Mouse (Mus musculus) neural tube, embryonic 12.5 days (tissue): Measurements from ENCODE around the gene Ttll4. TPM values are rescaled to one million over a fixed set of nuclear protein-coding genes. Genes with fewer than 3 reads are reported as not detected.

Source experiments
- ATAC-seq: fragments of 200-750 bp; cut with Nextera tagmentation; 2 replicates; pipeline ENCODE4 v1.8.0; 2017; ENCODE audit warnings: low read depth, mild to moderate bottlenecking, moderate TSS enrichment, moderate library complexity; ENCODE audit not compliant: low FRiP score
- H3K27ac ChIP-seq: fragments of 300-500 bp; sonication (generic); 2 replicates; pipeline ENCODE4 v1.5.1; 2016
- H3K27me3 ChIP-seq: fragments of 300-500 bp; sonication (generic); replicated peaks from 2 replicates; pipeline ENCODE4 v1.6.1; 2016; ENCODE audit warnings: mild to moderate bottlenecking
- H3K36me3 ChIP-seq: fragments of 300-500 bp; sonication (generic); 2 replicates; pipeline ENCODE4 v1.6.1; 2016; ENCODE audit warnings: mild to moderate bottlenecking
- H3K4me1 ChIP-seq: fragments of 300-500 bp; sonication (generic); 2 replicates; pipeline ENCODE4 v1.6.1; 2016
- H3K4me2 ChIP-seq: fragments of 300-500 bp; sonication (generic); replicated peaks from 2 replicates; pipeline ENCODE4 v1.6.1; 2016; ENCODE audit warnings: mild to moderate bottlenecking
- H3K4me3 ChIP-seq: fragments of 300-500 bp; sonication (generic); 2 replicates; pipeline ENCODE4 v1.5.1; 2016
- H3K9ac ChIP-seq: fragments of 300-500 bp; sonication (generic); 2 replicates; pipeline ENCODE4 v1.6.1; 2016; ENCODE audit warnings: mild to moderate bottlenecking
- H3K9me3 ChIP-seq: fragments of 300-500 bp; sonication (generic); 2 replicates; pipeline ENCODE4 v1.6.1; 2016; ENCODE audit warnings: mild to moderate bottlenecking
- WGBS: fragments of 180-500 bp; shearing (Covaris S2); methylation state at CpG from one replicate; pipeline ENCODE4 v1.1.7; 2016; 5-methylcytosine and 5-hydroxymethylcytosine counted together
- polyA plus RNA-seq: library from polyadenylated mRNA; unstranded; fragments of >200 nt; fragmentation: Nextera tagmentation; extraction: Ambion mirVana; gene quantifications from 2 replicates; pipeline ENCODE4 v1.2.1, GENCODE M21; 2016

Gene Ttll4
- polyA plus RNA-seq, 1 experiment from 2014 or later = 28.5 TPM

- no peaks in the 10 kb centered on the region for H3K4me1 ChIP-seq
- H3K4me2 ChIP-seq = no peak overlapping the region
- H3K4me3 ChIP-seq = no peak overlapping the region
- H3K27ac ChIP-seq = no peak overlapping the region
- no peaks in the 10 kb centered on the region for H3K27me3 ChIP-seq
- H3K9me3 ChIP-seq = no peaks in the 10 kb centered on the region
- no peak overlapping the region for H3K9ac ChIP-seq
- 92% methylated on average over 12 of the region's 12 CpGs for WGBS
- ATAC-seq = no peak
- H3K36me3 ChIP-seq = no peaks in the 10 kb centered on the region
Measured at GRCm38 (mm10) chr1:74736977-74737376, 75.4 kb downstream of the Ttll4 start.

- Histone ChIP-seq H3K36me3 (no peaks in the 10 kb centered on the region), H3K4me1 (no peaks in the 10 kb centered on the region), H3K9ac (no peak overlapping the region), H3K27me3 (no peaks in the 10 kb centered on the region), H3K27ac (no peak overlapping the region), H3K4me3 (no peak overlapping the region), H3K9me3 (no peaks in the 10 kb centered on the region), H3K4me2 (no peak overlapping the region)
- 89% methylated on average over 7 of the region's 7 CpGs for WGBS
- no peak for ATAC-seq
Measured at GRCm38 (mm10) chr1:74737500-74737899, 76.0 kb downstream of the Ttll4 start.

DNA sequence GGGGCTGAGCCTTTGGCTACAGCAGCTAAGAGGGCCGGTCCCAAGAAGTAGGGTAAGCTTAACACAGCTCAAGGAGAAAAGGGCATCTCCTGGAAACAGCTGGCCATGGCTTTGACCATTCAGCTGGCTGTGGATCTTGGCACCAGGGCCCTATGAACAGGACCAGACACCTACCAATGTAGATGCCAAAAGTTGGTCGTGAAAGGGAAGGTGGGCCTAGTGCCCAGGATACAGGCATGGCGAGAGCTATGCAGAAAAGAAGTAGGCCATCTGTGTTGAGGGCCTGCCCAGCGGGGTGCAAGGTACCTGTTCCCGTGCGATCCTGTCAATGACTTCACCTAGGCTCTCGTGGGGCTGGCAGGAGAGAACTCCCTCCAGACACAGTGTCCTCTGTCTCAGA, 79.3 kb downstream of the Ttll4 start:
- 79% methylated on average over 7 of the region's 7 CpGs for WGBS

DNA sequence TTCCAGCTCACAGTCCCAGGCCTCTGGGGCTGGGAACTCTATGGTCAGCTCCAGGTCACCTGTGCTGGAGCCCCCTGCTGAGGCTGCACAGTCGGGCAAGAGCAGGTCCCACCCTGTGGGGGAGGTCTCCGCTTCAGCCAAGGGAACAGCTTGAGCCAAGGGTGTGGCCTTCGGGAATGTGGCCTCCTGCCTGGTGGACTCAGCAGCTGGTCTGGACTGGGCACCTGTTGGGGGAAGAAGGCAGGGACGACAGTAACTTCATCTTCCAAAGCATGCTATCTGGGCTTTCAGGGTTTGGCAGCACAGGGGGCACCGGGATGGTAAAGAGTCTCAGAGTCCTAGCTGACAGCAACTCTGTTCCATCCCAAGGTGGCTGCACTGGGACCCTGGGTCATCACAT, 85.8 kb downstream of the Ttll4 start:
- no peak for ATAC-seq
- WGBS = 67% methylated on average over 5 of the region's 5 CpGs
- Histone ChIP-seq H3K36me3 (no peaks in the 10 kb centered on the region), H3K9ac (no peak overlapping the region), H3K4me1 (peaks cover 8% of the 10 kb centered on the region), H3K4me3 (no peak overlapping the region), H3K27me3 (peaks cover 12% of the 10 kb centered on the region), H3K27ac (no peak overlapping the region), H3K9me3 (no peaks in the 10 kb centered on the region), H3K4me2 (no peak overlapping the region)

More for the DNA sequence above, 79.3 kb downstream of the Ttll4 start:
- Histone ChIP-seq H3K36me3 (no peaks in the 10 kb centered on the region), H3K27ac (no peak overlapping the region), H3K9me3 (no peaks in the 10 kb centered on the region), H3K4me1 (no peaks in the 10 kb centered on the region), H3K27me3 (no peaks in the 10 kb centered on the region), H3K4me3 (no peak overlapping the region), H3K9ac (no peak overlapping the region), H3K4me2 (no peak overlapping the region)
- ATAC-seq = no peak

DNA sequence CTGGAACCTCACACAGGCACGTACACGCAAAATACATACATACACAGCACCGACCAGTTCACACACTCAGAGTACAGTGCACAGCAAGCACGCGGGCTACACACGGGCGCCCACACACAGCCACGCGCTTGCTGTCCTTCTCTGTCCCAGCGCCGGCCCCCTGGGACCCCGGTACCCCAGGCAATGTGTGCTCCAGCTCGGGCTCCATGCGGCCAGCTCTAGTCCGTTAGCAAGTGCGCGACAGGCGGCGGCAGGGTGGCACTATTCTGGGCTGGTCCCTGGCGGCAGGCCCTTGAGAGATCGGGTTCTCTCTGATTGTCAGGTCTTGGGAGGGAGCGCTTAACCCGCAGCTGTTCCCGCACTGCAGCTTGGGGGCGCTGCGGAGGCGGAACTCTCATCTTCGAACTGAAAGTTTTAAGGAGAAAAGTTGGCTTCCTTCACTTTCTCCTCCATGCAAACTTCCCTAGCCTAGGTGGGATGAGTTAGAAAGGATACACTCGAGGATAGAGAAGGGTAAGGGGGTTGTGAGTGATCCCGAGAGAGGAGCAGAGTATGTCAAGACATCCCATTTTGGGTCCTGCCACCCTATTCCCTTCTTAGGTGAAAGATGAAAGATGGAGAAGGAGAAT, 87.2 kb downstream of the Ttll4 start, which contains the start of gene Prkag3:
Gene Prkag3 (minus strand): TSS at position 579 of the 629 bp plus-strand sequence.
- no peak for ATAC-seq
- 10% methylated on average over 30 of the region's 30 CpGs for WGBS
- peaks cover 12% of the 10 kb centered on the region for H3K27me3 ChIP-seq
- H3K9ac ChIP-seq = no peak within 1 kb of the TSS
- H3K27ac ChIP-seq = no peak within 1 kb of the TSS
- peak within 1 kb of the TSS; percentile 56 for H3K4me2 ChIP-seq
- no peaks in the 10 kb centered on the region for H3K9me3 ChIP-seq
- H3K4me3 ChIP-seq = 0 out of 2 replicates have a peak within 1 kb of the TSS, but pooled peaks have one; percentile 3
- H3K4me1 ChIP-seq = peaks cover 8% of the 10 kb centered on the region
- no peaks in the 10 kb centered on the region for H3K36me3 ChIP-seq

- Histone ChIP-seq H3K9ac (no peak overlapping the region), H3K9me3 (no peaks in the 10 kb centered on the region), H3K27ac (no peak overlapping the region), H3K4me3 (no peak overlapping the region), H3K27me3 (peaks cover 12% of the 10 kb centered on the region), H3K4me2 (no peak overlapping the region), H3K4me1 (peaks cover 8% of the 10 kb centered on the region), H3K36me3 (no peaks in the 10 kb centered on the region)
- 0 out of 2 replicates have a peak, but pooled peaks have one; percentile 13 for ATAC-seq
- WGBS = 71% methylated on average over 7 of the region's 7 CpGs
Measured at GRCm38 (mm10) chr1:74749301-74749700, 87.8 kb downstream of the Ttll4 start.

DNA sequence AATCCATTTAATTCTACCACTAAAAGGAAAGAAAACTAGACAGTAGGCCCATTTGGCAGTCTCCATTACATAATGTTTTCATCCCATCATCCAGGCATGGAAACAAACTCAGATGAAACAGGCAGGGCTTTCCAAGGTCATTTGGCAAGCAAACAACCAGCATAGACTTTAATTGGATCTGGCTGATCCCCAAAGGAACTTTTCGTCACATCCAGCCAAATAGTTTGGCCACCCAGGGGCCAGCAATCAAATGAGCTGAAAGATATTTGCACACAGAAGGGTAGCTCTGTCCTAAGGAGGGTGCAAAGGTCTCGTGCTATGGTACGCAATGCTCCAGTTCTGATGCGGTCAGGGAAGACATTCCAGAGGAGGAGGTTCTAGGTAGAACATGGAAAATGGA, 89.1 kb downstream of the Ttll4 start:
- 86% methylated on average over 4 of the region's 4 CpGs for WGBS
- ATAC-seq = no peak
- H3K4me2 ChIP-seq = no peak overlapping the region
- peaks cover 8% of the 10 kb centered on the region for H3K4me1 ChIP-seq
- no peaks in the 10 kb centered on the region for H3K36me3 ChIP-seq
- no peak overlapping the region for H3K27ac ChIP-seq
- peaks cover 12% of the 10 kb centered on the region for H3K27me3 ChIP-seq
- H3K9me3 ChIP-seq = no peaks in the 10 kb centered on the region
- no peak overlapping the region for H3K9ac ChIP-seq
- H3K4me3 ChIP-seq = no peak overlapping the region

DNA sequence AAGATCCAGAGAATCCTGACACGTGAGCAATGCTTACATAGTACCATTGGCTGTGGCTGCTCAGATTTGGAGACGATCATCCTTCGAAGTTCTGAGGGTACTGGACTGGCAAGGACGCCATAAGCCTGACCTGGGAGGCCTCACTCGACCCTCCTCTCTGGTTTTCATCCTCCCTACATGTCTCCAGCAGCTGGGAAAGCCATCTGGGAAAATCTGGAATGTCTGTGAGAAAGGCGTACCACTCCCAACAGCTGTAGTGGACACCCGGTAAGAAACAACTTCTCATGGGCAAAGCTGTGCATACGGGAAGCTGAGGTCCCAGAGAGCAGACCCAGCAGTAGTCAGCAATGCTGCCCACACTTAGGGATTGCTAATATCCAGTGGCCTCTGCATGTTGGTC, 90.6 kb downstream of the Ttll4 start:
- H3K4me1 ChIP-seq = peaks cover 8% of the 10 kb centered on the region
- 84% methylated on average over 8 of the region's 8 CpGs for WGBS

DNA sequence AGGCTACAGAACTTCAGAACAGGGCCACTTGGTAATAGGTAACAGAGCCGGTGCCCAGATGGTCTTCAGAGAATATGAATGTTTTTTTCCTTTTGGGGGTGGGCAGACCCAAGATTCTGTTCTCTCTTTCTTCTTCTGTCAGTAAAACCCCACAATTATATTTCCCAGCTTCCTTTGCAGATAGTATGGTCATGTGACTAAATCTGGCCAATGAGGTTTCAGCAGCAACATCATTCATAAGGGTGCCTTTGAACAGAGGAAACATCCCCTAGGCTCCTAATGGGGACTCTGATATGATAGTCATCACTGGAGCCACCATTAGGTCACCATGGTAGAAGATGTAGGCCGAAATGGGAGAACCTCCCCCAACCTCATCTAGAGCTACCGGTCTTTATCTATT, 91.3 kb downstream of the Ttll4 start:
- Histone ChIP-seq H3K9me3 (no peaks in the 10 kb centered on the region), H3K9ac (no peak overlapping the region), H3K27ac (no peak overlapping the region), H3K36me3 (no peaks in the 10 kb centered on the region), H3K4me3 (no peak overlapping the region), H3K4me1 (peaks cover 8% of the 10 kb centered on the region), H3K27me3 (peaks cover 12% of the 10 kb centered on the region), H3K4me2 (no peak overlapping the region)
- no peak for ATAC-seq
- WGBS = 91% methylated on average over 3 of the region's 3 CpGs

More for the DNA sequence above, 90.6 kb downstream of the Ttll4 start:
- no peak overlapping the region for H3K27ac ChIP-seq
- H3K4me2 ChIP-seq = no peak overlapping the region
- no peaks in the 10 kb centered on the region for H3K9me3 ChIP-seq
- no peaks in the 10 kb centered on the region for H3K36me3 ChIP-seq
- no peak for ATAC-seq
- H3K4me3 ChIP-seq = no peak overlapping the region
- H3K9ac ChIP-seq = no peak overlapping the region
- peaks cover 12% of the 10 kb centered on the region for H3K27me3 ChIP-seq

Other genes with a start within 250 kb of the Ttll4 start
- gene Cnot9, start 155.7 kb upstream of the Ttll4 start, polyA plus RNA-seq = 60.5 and 62.1 TPM in 2 replicates
- gene Plcd4, start 118.9 kb upstream of the Ttll4 start, polyA plus RNA-seq = 2.2 and 2.9 TPM in 2 replicates
- gene Usp37, start 117.5 kb upstream of the Ttll4 start, polyA plus RNA-seq = 30.2 and 33.1 TPM in 2 replicates
- gene Zfp142, start 73.5 kb upstream of the Ttll4 start, polyA plus RNA-seq = 8.5 and 10.3 TPM in 2 replicates
- gene Bcs1l, start 73.5 kb upstream of the Ttll4 start, polyA plus RNA-seq = 17.3 and 19.4 TPM in 2 replicates
- 35.5 and 37.8 TPM in 2 replicates for gene Rnf25, start 60.3 kb upstream of the Ttll4 start, polyA plus RNA-seq
- gene Stk36, start 60.3 kb upstream of the Ttll4 start, polyA plus RNA-seq = 22.8 and 22.9 TPM in 2 replicates
- gene Cyp27a1, start 51.8 kb downstream of the Ttll4 start, polyA plus RNA-seq = 3.9 and 6.3 TPM in 2 replicates
- gene Prkag3, start 87.5 kb downstream of the Ttll4 start, polyA plus RNA-seq = 0.10 and 0.40 TPM in 2 replicates
- 12.5 and 13.8 TPM in 2 replicates for gene Wnt6, start 110.1 kb downstream of the Ttll4 start, polyA plus RNA-seq
- 1.2 and 1.4 TPM in 2 replicates for gene Wnt10a, start 129.8 kb downstream of the Ttll4 start, polyA plus RNA-seq
- 5.7 and 7.6 TPM in 2 replicates for gene Cdk5r2, start 193.2 kb downstream of the Ttll4 start, polyA plus RNA-seq
- 0.32 TPM in 1 of 2 replicates, not detected in the other for gene Fev, start 223.7 kb downstream of the Ttll4 start, polyA plus RNA-seq
- gene Cryba2, start 231.4 kb downstream of the Ttll4 start, polyA plus RNA-seq = not detected in 2 replicates